Mouse (Mus musculus) midbrain, embryonic 13.5 days (tissue): ENCODE data around the gene Llph. TPM values are rescaled to one million over a fixed set of nuclear protein-coding genes. Genes with fewer than 3 reads are reported as not detected.
"Not testable (repeated sequence)": the region's sequence is repeated elsewhere in the genome, so short reads cannot be mapped to it uniquely, and the experiment has no call there.

Source experiments
- ATAC-seq: fragments of 200-750 bp; cut with Nextera tagmentation; 2 replicates; pipeline ENCODE4 v1.8.0; 2017; ENCODE audit warnings: mild to moderate bottlenecking, moderate TSS enrichment, moderate library complexity
- H3K27ac ChIP-seq: fragments of 300-500 bp; sonication (generic); 2 replicates; pipeline ENCODE4 v1.5.1; 2015; ENCODE audit warnings: inconsistent platforms, mild to moderate bottlenecking, moderate library complexity
- H3K27me3 ChIP-seq: fragments of 300-500 bp; sonication (generic); 2 replicates; pipeline ENCODE4 v1.6.1; 2015; ENCODE audit warnings: mild to moderate bottlenecking, inconsistent platforms
- H3K36me3 ChIP-seq: fragments of 300-500 bp; sonication (generic); 2 replicates; pipeline ENCODE4 v1.6.1; 2015; ENCODE audit warnings: mild to moderate bottlenecking, inconsistent platforms
- H3K4me1 ChIP-seq: fragments of 300-500 bp; sonication (generic); replicated peaks from 2 replicates; pipeline ENCODE4 v1.6.1; 2015; ENCODE audit warnings: inconsistent platforms
- H3K4me2 ChIP-seq: fragments of 300-500 bp; sonication (generic); replicated peaks from 2 replicates; pipeline ENCODE4 v1.6.1; 2015; ENCODE audit warnings: moderate library complexity, mild to moderate bottlenecking, inconsistent platforms
- H3K4me3 ChIP-seq: fragments of 300-500 bp; sonication (generic); replicated peaks from 2 replicates; pipeline ENCODE4 v1.5.1; 2015; ENCODE audit warnings: mild to moderate bottlenecking, inconsistent platforms
- H3K9ac ChIP-seq: fragments of 300-500 bp; sonication (generic); replicated peaks from 2 replicates; pipeline ENCODE4 v1.6.1; 2015; ENCODE audit warnings: mild to moderate bottlenecking, inconsistent platforms
- H3K9me3 ChIP-seq: fragments of 300-500 bp; sonication (generic); 2 replicates; pipeline ENCODE4 v1.6.1; 2016; ENCODE audit warnings: mild to moderate bottlenecking, inconsistent platforms
- WGBS: fragments of 180-500 bp; shearing (Covaris S2); methylation state at CpG from one replicate; pipeline ENCODE4 v1.1.7; 2015; 5-methylcytosine and 5-hydroxymethylcytosine counted together
- polyA plus RNA-seq: library from polyadenylated mRNA; unstranded; fragments of >200 nt; fragmentation: Nextera tagmentation; extraction: Ambion mirVana; gene quantifications from 2 replicates; pipeline ENCODE4 v1.2.1, GENCODE M21; 2015

Gene Llph
- polyA plus RNA-seq, 1 experiment from 2014 or later: 45.5 TPM

DNA sequence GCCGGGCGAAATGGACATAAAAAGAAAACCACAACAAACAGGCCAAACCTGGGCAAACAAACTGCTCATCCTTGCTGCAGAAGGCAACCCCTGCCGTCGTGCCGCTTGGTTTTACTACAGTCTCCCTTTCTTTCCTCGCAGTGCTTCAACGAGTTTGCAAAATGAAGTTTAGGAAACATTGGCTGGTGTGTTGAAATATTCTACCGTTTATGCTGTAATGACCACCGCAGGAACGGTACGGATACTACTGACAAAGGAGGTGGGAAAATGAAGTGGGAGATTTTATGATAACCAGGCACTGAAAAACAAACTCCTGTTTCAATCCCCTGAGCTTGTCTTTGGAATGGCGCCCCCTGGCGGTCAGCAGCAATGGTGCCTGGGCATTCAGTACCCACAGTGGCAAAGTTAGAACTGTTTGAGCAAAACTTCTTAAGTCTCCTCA lies 24.9 kb upstream of the Llph start, which contains the start of gene Irak3:
Irak3 (minus strand) TSS at position 170 of the 442 bp plus-strand sequence.
- H3K9ac ChIP-seq: peak within 1 kb of the TSS; percentile 54
- 0 out of 2 replicates have a peak, but pooled peaks have one; percentile 48 for ATAC-seq
- peaks cover 29% of the 10 kb centered on the region for H3K27me3 ChIP-seq
- 4% methylated on average over 13 of the region's 13 CpGs for whole genome bisulfite sequencing
- H3K4me2 ChIP-seq: peak within 1 kb of the TSS; percentile 73
- peaks cover 11% of the 10 kb centered on the region for H3K4me1 ChIP-seq
- H3K36me3 ChIP-seq: no peaks in the 10 kb centered on the region
- H3K27ac ChIP-seq: no peak within 1 kb of the TSS
- H3K4me3 ChIP-seq: peak within 1 kb of the TSS; percentile 47
- H3K9me3 ChIP-seq: no peaks in the 10 kb centered on the region

DNA sequence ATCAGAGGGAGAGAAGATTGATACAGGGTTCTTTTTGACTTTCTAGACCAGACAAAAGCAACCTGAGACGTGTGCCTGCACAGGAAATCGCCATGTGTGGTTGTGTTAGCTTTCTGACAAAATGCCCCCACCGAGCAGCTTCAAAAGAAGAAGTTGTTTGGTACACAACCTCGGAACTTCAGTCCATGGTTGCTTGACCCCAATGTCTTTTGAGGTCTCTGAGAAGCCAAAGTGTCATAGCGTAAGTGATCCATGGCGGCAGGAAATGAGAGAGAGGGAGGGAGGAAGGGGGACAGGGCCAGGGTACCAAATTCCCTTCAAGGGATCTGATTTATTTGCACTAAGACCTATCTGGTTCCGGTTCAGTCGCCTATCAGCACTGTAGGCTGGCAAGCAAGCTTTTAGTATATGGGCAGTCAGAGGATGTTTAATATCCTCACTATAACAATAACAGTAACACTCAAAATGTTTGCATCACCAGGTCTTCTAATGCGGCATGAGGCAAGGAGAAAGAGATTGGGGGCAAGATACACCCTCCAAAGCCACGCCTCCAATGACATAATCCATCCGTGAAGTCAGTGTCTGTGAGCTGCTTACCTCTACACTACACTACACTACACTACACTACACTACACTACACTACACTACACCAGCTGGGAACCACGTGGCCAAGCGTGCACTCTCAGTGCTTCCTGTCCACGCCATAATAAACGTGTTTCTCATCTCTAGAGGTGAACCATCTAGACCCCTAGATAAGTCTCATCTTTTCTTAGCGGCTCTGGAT lies 24.2 kb upstream of the Llph start:
- peaks cover 29% of the 10 kb centered on the region for H3K27me3 ChIP-seq
- H3K27ac ChIP-seq: no peak overlapping the region
- H3K9me3 ChIP-seq: no peaks in the 10 kb centered on the region
- 77% methylated on average over 16 of the region's 16 CpGs for WGBS
- H3K36me3 ChIP-seq: no peaks in the 10 kb centered on the region
- no peak overlapping the region for H3K4me3 ChIP-seq
- ATAC-seq: no peak
- no peak overlapping the region for H3K9ac ChIP-seq
- H3K4me2 ChIP-seq: no peak overlapping the region; the same call in 1 of the 2 replicates
- H3K4me1 ChIP-seq: peaks cover 11% of the 10 kb centered on the region

- H3K27ac ChIP-seq: no peak overlapping the region
- no peak overlapping the region for H3K4me3 ChIP-seq
- 84% methylated on average over 13 of the region's 13 CpGs for WGBS
- no peaks in the 10 kb centered on the region for H3K36me3 ChIP-seq
- ATAC-seq: no peak
- H3K4me1 ChIP-seq: peaks cover 16% of the 10 kb centered on the region
- no peak overlapping the region for H3K9ac ChIP-seq
- H3K9me3 ChIP-seq: no peaks in the 10 kb centered on the region
- H3K4me2 ChIP-seq: no peak overlapping the region
- peaks cover 23% of the 10 kb centered on the region for H3K27me3 ChIP-seq
Measured at GRCm38 (mm10) chr10:120204591-120205210, 22.2 kb upstream of the Llph start.

DNA sequence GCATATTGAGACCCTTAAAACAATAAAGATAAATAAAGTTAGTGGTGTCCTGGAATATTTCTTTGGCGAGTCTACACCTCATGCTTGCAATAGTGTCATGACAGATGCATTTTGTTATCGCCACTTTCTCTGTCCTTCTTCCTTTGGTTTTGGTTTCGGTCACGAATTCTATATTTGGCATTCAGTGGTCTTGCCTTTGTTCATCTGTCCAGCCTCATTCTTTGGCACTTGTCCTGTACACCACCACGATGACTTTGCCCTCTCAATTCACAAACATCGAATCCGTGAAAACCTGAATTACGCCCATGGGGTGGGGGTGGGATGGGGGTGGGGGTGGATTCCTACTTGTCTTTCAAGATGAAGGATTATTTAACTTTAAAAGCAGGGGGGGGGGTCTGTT lies 18.9 kb upstream of the Llph start:
- 89% methylated on average over 8 of the region's 8 CpGs for WGBS
- no peak for ATAC-seq
- peaks cover 3% of the 10 kb centered on the region; the same call in 1 of the 2 replicates for H3K27me3 ChIP-seq
- 0 out of 2 replicates have a peak, but pooled peaks cover 6% of the 10 kb centered on the region for H3K9me3 ChIP-seq
- no peak overlapping the region for H3K4me2 ChIP-seq
- no peak overlapping the region for H3K4me3 ChIP-seq
- H3K4me1 ChIP-seq: peaks cover 10% of the 10 kb centered on the region
- H3K27ac ChIP-seq: no peak overlapping the region
- H3K9ac ChIP-seq: no peak overlapping the region
- no peaks in the 10 kb centered on the region; the same call in 1 of the 2 replicates for H3K36me3 ChIP-seq

GRCm38 (mm10) chr10:120208575-120209538 lies 18.0 kb upstream of the Llph start:
- Histone ChIP-seq H3K27me3 (0 out of 2 replicates have a peak, but pooled peaks cover 2% of the 10 kb centered on the region), H3K36me3 (no peaks in the 10 kb centered on the region; the same call in 1 of the 2 replicates), H3K4me2 (peak overlapping the region; percentile 74), H3K27ac (no peak overlapping the region), H3K4me1 (peaks cover 10% of the 10 kb centered on the region), H3K9ac (peak overlapping the region; percentile 87), H3K4me3 (peak overlapping the region; percentile 97), H3K9me3 (0 out of 2 replicates have a peak, but pooled peaks cover 6% of the 10 kb centered on the region)
- ATAC-seq: peak; percentile 93
- 5% methylated on average over 53 of the region's 53 CpGs for WGBS

DNA sequence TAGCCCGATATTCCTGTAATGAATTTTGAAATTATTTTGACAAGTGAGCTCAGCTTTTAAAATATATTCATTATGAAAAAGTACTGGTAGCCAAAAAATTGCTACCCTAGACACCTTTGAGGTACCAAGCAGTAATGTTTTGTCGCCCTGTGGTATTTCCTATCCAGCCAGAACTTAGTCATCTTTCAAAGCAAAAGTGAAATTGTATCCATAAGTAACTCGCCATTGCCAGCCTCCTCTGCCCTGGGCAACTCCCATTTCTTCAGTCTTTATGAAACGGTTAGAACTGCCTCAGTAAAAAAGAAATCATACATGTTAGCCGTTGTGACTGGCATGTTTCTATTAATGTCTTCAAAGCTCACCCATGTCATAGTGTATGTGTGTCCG lies 17.3 kb upstream of the Llph start:
- Histone ChIP-seq H3K36me3 (no peaks in the 10 kb centered on the region; the same call in 1 of the 2 replicates), H3K9ac (no peak overlapping the region), H3K4me1 (peaks cover 10% of the 10 kb centered on the region), H3K27me3 (0 out of 2 replicates have a peak, but pooled peaks cover 2% of the 10 kb centered on the region), H3K9me3 (0 out of 2 replicates have a peak, but pooled peaks cover 6% of the 10 kb centered on the region), H3K27ac (no peak overlapping the region), H3K4me3 (peak overlapping the region; percentile 97), H3K4me2 (peak overlapping the region; percentile 74)
- WGBS: 79% methylated on average over 6 of the region's 6 CpGs
- ATAC-seq: no peak

DNA sequence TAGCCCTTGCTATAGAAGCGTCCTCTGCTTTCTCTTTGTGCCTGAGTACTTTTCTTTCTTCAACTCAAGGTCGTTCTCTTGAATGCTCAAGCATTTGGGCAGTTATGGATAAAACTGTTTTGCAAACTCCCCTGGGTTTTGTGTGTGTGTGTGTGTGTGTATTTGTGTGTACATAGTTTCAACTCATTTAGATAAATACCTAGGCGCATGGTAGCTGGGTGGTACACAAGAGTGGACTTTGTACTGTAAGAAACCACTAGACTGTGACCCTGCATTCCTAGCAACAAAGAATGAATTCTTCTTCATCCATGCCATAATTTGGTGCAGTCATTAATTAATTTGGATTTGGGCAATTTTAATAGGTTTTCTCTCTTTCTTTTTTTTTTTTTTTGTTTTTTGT lies 16.8 kb upstream of the Llph start:
- peaks cover 10% of the 10 kb centered on the region for H3K4me1 ChIP-seq
- no peaks in the 10 kb centered on the region; the same call in 1 of the 2 replicates for H3K36me3 ChIP-seq
- ATAC-seq: no peak
- 96% methylated on average over 3 of the region's 3 CpGs for WGBS
- no peak overlapping the region for H3K9ac ChIP-seq
- no peak overlapping the region for H3K27ac ChIP-seq
- H3K4me3 ChIP-seq: peak overlapping the region; percentile 97
- 0 out of 2 replicates have a peak, but pooled peaks cover 6% of the 10 kb centered on the region for H3K9me3 ChIP-seq
- H3K27me3 ChIP-seq: 0 out of 2 replicates have a peak, but pooled peaks cover 2% of the 10 kb centered on the region
- H3K4me2 ChIP-seq: peak overlapping the region; percentile 74; the same call in 1 of the 2 replicates

DNA sequence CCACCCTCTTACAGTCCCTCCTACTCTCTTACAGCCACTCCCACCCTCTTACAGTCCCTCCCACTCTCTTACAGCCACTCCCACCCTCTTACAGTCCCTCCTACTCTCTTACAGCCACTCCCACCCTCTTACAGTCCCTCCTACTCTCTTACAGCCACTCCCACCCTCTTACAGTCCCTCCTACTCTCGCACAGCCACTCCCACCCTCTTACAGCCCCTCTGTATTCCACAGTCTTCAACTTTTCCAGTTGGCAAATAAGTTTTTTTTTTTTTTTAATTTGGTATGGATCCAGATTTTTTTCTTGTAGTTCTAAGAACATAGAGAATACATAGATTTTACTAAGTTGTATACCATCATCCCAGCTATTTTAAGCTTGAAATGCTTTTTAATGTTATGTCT lies 9.8 kb upstream of the Llph start:
- not testable (repeated sequence) for H3K4me1 ChIP-seq, ATAC-seq, H3K4me3 ChIP-seq, H3K9me3 ChIP-seq, H3K27me3 ChIP-seq, H3K9ac ChIP-seq, H3K4me2 ChIP-seq, H3K27ac ChIP-seq
- peaks cover 28% of the 10 kb centered on the region for H3K36me3 ChIP-seq
- 74% methylated on average over 1 of the region's 1 CpGs for WGBS

DNA sequence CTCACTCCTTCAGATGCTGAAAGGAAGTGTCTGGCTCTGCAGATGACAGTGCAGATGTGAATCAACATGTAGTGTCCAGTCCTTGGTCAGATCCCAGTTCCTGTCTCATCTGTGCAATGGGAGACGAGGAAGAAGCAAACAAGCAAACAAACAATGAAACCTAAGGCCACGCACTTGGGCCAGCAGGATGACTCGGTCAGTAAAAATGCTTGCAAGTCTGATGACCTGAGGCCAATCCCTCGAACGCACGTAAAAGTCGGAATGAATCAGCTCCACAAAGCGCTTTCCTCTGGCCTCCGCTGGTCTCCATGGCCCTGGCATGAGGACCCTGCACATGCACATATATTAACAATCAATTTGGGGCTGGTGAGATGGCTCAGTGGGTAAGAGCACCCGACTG lies 7.9 kb upstream of the Llph start:
- Histone ChIP-seq H3K4me3 (no peak overlapping the region), H3K27me3 (no peaks in the 10 kb centered on the region), H3K9ac (no peak overlapping the region), H3K36me3 (peaks cover 34% of the 10 kb centered on the region), H3K27ac (no peak overlapping the region), H3K9me3 (no peaks in the 10 kb centered on the region), H3K4me1 (no peaks in the 10 kb centered on the region), H3K4me2 (no peak overlapping the region)
- WGBS: 94% methylated on average over 10 of the region's 10 CpGs
- no peak for ATAC-seq

DNA sequence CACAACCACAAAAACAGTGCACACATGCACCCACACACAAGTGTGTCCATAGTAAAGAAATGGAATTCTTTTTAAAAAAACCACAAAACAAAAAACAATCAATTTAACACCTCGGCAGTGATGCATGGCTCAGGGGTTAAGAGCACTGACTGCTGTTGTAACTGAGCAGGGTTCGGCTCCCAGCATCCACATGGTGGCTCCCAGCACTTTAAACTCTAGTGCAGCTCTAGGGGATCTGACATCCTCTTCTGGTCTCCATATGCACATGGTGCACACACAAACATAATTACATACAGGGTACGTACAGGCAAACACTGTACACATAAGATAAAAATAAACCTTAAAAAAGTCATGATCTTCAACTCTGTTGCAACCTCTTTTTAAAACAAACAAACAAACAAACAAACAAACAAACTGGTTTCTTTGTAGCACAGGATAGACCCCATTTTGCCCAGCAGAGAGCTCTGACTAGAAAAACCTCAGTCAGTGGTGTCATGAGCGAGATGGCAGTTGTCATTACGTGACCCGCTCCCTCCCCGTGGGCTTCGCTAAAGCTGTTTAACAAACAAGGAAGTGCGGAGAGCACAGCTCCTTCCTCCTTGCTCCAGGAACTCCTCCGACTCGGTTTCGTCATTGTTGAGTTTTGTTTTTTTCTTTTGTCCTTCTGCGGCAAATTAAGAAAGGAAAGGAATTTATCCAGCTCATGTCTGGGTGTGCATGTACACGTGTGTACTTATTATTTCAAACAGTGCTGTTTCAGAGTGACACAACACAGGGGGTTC lies 7.1 kb upstream of the Llph start:
- Histone ChIP-seq H3K9ac (no peak overlapping the region), H3K9me3 (no peaks in the 10 kb centered on the region), H3K27me3 (no peaks in the 10 kb centered on the region), H3K4me1 (no peaks in the 10 kb centered on the region), H3K27ac (no peak overlapping the region), H3K36me3 (peaks cover 38% of the 10 kb centered on the region), H3K4me3 (no peak overlapping the region), H3K4me2 (no peak overlapping the region)
- 92% methylated on average over 14 of the region's 14 CpGs for WGBS
- no peak for ATAC-seq

DNA sequence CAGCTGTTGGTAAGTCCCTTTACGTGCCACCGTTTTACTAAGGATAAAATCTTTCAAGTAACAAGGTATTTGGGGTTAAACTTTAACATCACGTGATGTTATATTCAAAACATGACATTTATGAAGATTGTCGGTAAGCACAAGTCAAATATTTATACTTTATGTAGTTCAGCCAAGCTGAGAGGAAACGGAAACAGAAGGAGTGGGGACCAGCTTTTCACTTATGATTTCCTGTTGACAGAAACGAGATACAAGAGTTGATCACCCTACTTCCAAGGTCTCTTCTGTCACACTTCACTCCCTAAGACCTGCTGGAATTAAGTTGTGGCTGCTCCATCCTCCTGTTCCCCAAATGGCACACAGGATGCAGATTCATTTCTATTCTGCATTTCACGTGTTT lies 6.1 kb upstream of the Llph start:
- 89% methylated on average over 7 of the region's 7 CpGs for WGBS
- no peak overlapping the region for H3K9ac ChIP-seq
- no peak for ATAC-seq

More for the DNA sequence above, 6.1 kb upstream of the Llph start:
- H3K9me3 ChIP-seq: no peaks in the 10 kb centered on the region
- H3K27me3 ChIP-seq: no peaks in the 10 kb centered on the region
- peaks cover 37% of the 10 kb centered on the region for H3K36me3 ChIP-seq
- no peak overlapping the region for H3K4me2 ChIP-seq
- H3K4me1 ChIP-seq: no peaks in the 10 kb centered on the region
- no peak overlapping the region for H3K27ac ChIP-seq
- H3K4me3 ChIP-seq: no peak overlapping the region
